Mouse (Mus musculus) lung, embryonic 14.5 days (tissue): Measurements from ENCODE around the gene Rars. TPM values are rescaled to one million over a fixed set of nuclear protein-coding genes. Genes with fewer than 3 reads are reported as not detected.

Experiments used
- ATAC-seq: fragments of 200-750 bp; cut with Nextera tagmentation; 2 replicates; pipeline ENCODE4 v1.8.0; 2017; ENCODE audit warnings: mild to moderate bottlenecking, moderate TSS enrichment, moderate library complexity; ENCODE audit not compliant: insufficient read depth
- DNase-seq: peaks from one replicate; pipeline ENCODE4 v3.0.0-alpha.2; 2015
- H3K27ac ChIP-seq: fragments of 300-500 bp; sonication (generic); 2 replicates; pipeline ENCODE4 v1.5.1; 2014; ENCODE audit warnings: low read depth, mild to moderate bottlenecking, moderate library complexity
- H3K27me3 ChIP-seq: fragments of 300-500 bp; sonication (generic); 2 replicates; pipeline ENCODE4 v1.6.1; 2014; ENCODE audit warnings: low read length, control low read depth; ENCODE audit not compliant: insufficient read depth
- H3K36me3 ChIP-seq: fragments of 300-500 bp; sonication (generic); 2 replicates; pipeline ENCODE4 v1.6.1; 2014; ENCODE audit warnings: control low read depth; ENCODE audit not compliant: insufficient read depth
- H3K4me1 ChIP-seq: fragments of 300-500 bp; sonication (generic); 2 replicates; pipeline ENCODE4 v1.6.1; 2014; ENCODE audit warnings: antibody characterized with exemption, control low read depth; ENCODE audit not compliant: insufficient read depth
- H3K4me2 ChIP-seq: fragments of 300-500 bp; sonication (generic); 2 replicates; pipeline ENCODE4 v1.6.1; 2014; ENCODE audit warnings: mild to moderate bottlenecking
- H3K4me3 ChIP-seq: fragments of 300-500 bp; sonication (generic); 2 replicates; pipeline ENCODE4 v1.5.1; 2014; ENCODE audit warnings: low read depth, low read length
- H3K9ac ChIP-seq: fragments of 300-500 bp; sonication (generic); 2 replicates; pipeline ENCODE4 v1.6.1; 2014
- H3K9me3 ChIP-seq: fragments of 300-500 bp; sonication (generic); 2 replicates; pipeline ENCODE4 v1.6.1; 2016; ENCODE audit warnings: low read depth, low read length, control low read depth
- CTCF ChIP-seq: IDR thresholded peaks from 2 replicates; pipeline ENCODE4 v1.5.1; 2016; ENCODE audit warnings: antibody characterized with exemption, low read depth
- WGBS: fragments of 180-500 bp; shearing (Covaris S2); extraction: QIAGEN DNeasy Blood & Tissue Kit; methylation state at CpG from one replicate; pipeline ENCODE4 v1.1.7; 2014; 5-methylcytosine and 5-hydroxymethylcytosine counted together
- microRNA counts: library from miRNA; unstranded; fragments of <30 nt; microRNA quantifications from one replicate; lab custom pipeline; 2016
- microRNA-seq: library from miRNA; unstranded; fragments of <30 nt; microRNA quantifications from one replicate; pipeline ENCODE4, GENCODE M21; 2016; ENCODE audit warnings: borderline number of aligned reads
- polyA plus RNA-seq: library from polyadenylated mRNA; unstranded; fragments of >200 nt; fragmentation: Nextera tagmentation; extraction: Ambion mirVana; gene quantifications from 2 replicates; pipeline ENCODE4 v1.2.1, GENCODE M21; 2014

Gene Rars
- polyA plus RNA-seq, 1 experiment from 2014 or later = 95.8 TPM

DNA sequence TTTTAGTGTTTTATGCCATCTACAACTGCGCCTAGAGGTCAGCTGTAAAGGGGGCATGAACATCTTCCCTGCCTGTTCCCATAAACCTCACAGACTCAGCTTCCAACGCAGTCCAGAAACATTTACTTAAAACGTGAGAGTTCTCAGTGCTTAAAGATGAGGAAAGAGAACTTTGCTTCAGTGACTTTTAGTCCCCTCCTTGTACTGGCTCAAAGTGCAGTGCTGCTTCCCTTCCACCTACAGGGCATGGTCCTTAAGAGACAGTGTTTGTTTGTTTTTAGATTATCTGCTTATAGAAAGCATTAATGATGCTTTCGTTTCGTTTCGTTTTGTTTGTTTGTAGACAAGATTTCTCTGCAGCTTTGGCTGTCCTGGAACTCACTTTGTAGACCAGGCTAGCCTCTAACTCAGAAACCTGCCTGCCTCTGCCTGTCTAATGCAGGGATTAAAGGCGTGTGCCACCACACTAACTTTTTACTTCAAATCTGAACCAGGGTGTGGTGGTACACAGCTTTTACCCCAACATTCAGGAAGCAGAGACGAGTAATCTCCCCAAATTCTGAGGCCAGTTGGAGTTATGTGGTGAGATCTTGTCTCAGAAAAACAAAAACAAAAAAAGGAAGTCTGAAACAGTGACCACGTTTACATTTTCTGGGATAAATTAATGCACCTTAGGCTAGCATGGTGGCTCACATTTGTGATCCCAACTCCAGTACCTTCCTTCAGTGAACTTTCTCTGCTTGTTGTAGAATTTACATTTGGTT lies 63.4 kb downstream of the Rars start:
- no peak for TF ChIP-seq CTCF
- ATAC-seq = no peak
- peak overlapping the region; percentile 93 for H3K9ac ChIP-seq
- no peaks in the 10 kb centered on the region for H3K4me1 ChIP-seq
- 42% methylated on average over 9 of the region's 9 CpGs for WGBS
- H3K4me2 ChIP-seq = peak overlapping the region; percentile 86
- H3K27me3 ChIP-seq = no peaks in the 10 kb centered on the region
- peaks cover 11% of the 10 kb centered on the region for H3K36me3 ChIP-seq
- peak overlapping the region; percentile 85 for H3K4me3 ChIP-seq
- no peaks in the 10 kb centered on the region for H3K9me3 ChIP-seq
- H3K27ac ChIP-seq = no peak overlapping the region
- DNase-seq = no peak

DNA sequence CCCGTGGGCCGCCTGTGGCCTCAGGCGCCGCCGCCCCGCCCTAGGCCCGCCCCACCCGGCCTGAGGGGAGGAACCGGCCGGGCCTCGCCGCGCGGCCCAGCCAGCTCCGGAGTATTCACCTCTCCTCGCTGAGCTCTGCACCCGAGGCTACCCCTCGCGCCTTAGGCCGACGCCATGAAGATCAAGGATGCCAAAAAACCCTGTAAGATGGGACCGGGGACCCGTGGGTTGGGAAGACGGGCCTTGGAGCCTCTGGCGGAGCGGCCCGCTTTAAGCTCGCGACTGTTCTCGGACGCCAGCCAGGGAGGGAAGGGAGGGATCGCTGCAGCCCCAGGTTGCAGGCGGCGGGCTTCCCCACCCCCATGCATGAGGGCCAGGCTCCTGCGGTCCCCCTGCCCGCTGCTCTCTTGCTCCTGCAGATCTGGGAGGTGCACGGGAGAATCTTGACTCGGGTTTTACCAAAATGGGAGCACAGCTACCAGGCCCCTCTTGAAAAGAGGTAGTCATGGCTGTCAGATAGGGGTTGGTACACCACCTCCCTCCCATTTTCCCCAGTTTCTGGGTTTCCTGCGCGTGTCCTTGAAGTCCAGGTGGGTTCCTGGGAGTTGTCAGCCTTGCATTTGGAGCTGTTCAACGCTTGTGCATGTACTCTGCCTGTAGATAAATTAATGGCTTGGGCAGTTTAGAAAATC lies 64.4 kb downstream of the Rars start:
- under 1% methylated on average over 34 of the region's 41 CpGs for WGBS

DNA sequence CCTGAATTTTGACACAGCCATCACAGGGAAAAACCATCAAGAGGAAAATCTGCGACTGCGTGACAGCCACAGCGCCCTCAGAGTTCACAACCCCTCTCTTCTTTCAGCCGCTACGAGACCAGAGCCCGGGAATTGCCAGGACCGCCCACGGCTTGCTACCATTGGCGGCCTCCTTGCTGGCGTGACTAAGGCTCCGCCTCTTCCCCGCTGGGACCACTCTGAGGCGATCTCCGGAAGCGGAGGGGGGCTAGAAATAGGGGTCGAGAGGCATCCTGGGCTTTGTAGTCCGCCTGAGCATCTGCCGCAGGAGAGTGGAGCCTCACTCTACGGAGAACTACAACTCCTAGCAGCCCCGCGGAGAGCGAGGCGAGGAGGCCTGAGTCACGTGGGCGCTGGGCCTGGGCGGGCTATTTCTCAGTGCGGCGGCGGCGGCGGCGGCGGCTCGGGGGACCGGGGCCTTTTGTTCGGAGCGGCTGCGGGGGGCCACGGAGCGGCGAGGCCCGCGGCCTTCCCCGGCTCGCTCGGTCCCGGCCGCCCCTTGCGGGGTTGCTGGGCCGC lies 65.0 kb downstream of the Rars start, which contains the start of gene Pank3:
TSS of gene Pank3 (plus strand) at position 297 of the 558 bp plus-strand sequence.
- H3K27me3 ChIP-seq = no peaks in the 10 kb centered on the region
- H3K36me3 ChIP-seq = peaks cover 6% of the 10 kb centered on the region; the same call in 1 of the 2 replicates
- peak within 1 kb of the TSS; percentile 85 for H3K4me3 ChIP-seq
- peak; percentile 98 for DNase-seq
- H3K9ac ChIP-seq = peak within 1 kb of the TSS; percentile 93
- peak within 1 kb of the TSS; percentile 86 for H3K4me2 ChIP-seq
- WGBS = under 1% methylated on average over 43 of the region's 50 CpGs
- H3K27ac ChIP-seq = peak within 1 kb of the TSS; percentile 95
- H3K9me3 ChIP-seq = no peaks in the 10 kb centered on the region
- TF ChIP-seq CTCF = 0 out of 2 replicates have a peak, but pooled peaks have one; percentile 6
- no peaks in the 10 kb centered on the region for H3K4me1 ChIP-seq
- ATAC-seq = peak; percentile 100

More for the DNA sequence above, 64.4 kb downstream of the Rars start:
- DNase-seq = peak; percentile 80
- peaks cover 6% of the 10 kb centered on the region; the same call in 1 of the 2 replicates for H3K36me3 ChIP-seq
- no peaks in the 10 kb centered on the region for H3K27me3 ChIP-seq
- peak; percentile 91 for ATAC-seq
- H3K9ac ChIP-seq = peak overlapping the region; percentile 93
- H3K4me1 ChIP-seq = no peaks in the 10 kb centered on the region
- H3K9me3 ChIP-seq = no peaks in the 10 kb centered on the region
- TF ChIP-seq CTCF = no peak
- peak overlapping the region; percentile 86 for H3K4me2 ChIP-seq
- peak overlapping the region; percentile 95 for H3K27ac ChIP-seq
- H3K4me3 ChIP-seq = peak overlapping the region; percentile 85

DNA sequence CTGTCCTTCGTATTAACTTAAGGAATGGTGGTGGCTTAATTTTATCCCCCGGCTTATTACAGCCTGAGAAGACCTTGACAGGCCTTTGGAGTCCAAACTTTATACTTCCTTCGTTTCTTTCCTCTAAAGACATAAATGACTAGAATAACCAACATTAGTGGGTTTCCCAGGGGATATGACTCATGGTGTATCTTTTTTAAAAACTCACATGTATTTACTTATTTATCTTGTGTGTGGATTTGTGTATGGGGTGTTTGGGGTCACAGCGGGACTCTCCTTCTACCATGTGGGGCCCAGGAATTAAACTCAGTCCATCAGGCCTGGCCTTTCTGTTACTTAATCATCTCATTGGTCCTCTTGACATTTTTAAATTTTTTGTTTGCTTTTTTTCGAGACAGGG lies 67.5 kb downstream of the Rars start:
- no peaks in the 10 kb centered on the region for H3K4me1 ChIP-seq
- no peak for ATAC-seq
- no peak overlapping the region for H3K4me2 ChIP-seq
- no peak for TF ChIP-seq CTCF
- H3K36me3 ChIP-seq = no peaks in the 10 kb centered on the region
- no peaks in the 10 kb centered on the region for H3K27me3 ChIP-seq
- no peak for DNase-seq
- no peak overlapping the region for H3K27ac ChIP-seq
- H3K4me3 ChIP-seq = no peak overlapping the region
- H3K9me3 ChIP-seq = no peaks in the 10 kb centered on the region
- no peak overlapping the region for H3K9ac ChIP-seq
- 85% methylated on average over 5 of the region's 5 CpGs for WGBS

DNA sequence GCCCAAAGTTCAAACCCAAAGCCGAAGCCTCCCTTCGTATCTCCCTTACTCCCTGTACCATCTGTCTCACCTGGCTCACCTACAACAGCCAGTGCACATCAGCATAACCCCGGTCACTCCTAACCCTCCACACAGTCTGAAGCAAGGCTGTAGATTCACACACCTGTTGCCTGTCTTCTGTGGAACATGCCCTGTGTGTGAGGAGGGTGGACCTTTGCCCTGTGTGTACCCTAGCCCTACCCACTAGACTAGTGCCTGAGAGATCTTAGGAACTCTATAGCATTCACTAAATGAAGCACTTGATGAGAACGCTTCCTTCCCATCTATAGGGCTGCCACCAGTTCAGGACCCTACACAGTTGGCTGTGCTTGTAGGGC lies 73.7 kb downstream of the Rars start:
- Histone ChIP-seq H3K36me3 (no peaks in the 10 kb centered on the region), H3K9ac (no peak overlapping the region), H3K4me1 (no peaks in the 10 kb centered on the region), H3K4me2 (no peak overlapping the region), H3K4me3 (no peak overlapping the region), H3K27me3 (no peaks in the 10 kb centered on the region), H3K27ac (no peak overlapping the region), H3K9me3 (no peaks in the 10 kb centered on the region)
- ATAC-seq (no peak), DNase-seq (no peak)
- TF ChIP-seq CTCF = no peak
- WGBS = 86% methylated on average over 4 of the region's 4 CpGs

DNA sequence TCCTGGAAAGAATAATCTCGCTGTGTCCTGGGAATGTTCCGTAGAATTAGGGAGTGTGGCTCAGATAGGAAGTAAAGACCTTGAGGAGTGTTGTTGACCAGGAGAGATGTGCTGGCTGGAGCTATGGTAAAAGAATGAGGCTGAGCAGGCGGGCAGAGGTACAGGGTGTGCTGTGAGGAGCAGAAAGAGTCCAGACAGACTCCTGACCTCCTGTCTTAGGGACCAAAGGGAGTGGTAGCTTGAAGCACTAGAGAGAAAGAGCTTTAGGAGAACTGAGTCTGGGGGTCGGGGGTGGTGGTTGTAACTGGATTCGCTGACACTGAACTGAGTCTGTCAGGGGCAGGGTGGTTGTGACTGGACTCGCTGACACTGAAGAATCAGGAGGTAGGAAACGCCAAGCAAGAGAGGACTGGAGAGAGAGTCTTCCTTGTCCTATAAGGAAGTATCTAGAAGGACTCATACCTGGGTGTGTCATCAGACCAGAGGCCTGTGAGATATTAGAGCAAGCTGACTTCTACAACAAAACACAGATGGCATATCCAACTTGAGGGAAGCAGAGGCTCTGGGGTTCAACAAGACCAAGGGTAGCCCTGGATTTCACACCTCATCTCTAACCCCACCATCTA lies 74.2 kb downstream of the Rars start:
- WGBS = 73% methylated on average over 7 of the region's 7 CpGs

More for the DNA sequence above, 74.2 kb downstream of the Rars start:
- no peak overlapping the region for H3K27ac ChIP-seq
- H3K4me2 ChIP-seq = no peak overlapping the region
- no peaks in the 10 kb centered on the region for H3K36me3 ChIP-seq
- H3K4me3 ChIP-seq = no peak overlapping the region
- H3K9me3 ChIP-seq = no peaks in the 10 kb centered on the region
- no peaks in the 10 kb centered on the region; the same call in 1 of the 2 replicates for H3K4me1 ChIP-seq
- DNase-seq = no peak
- TF ChIP-seq CTCF = no peak
- no peak overlapping the region for H3K9ac ChIP-seq
- no peaks in the 10 kb centered on the region for H3K27me3 ChIP-seq
- ATAC-seq = no peak

MicroRNAs within 50 kb of the gene (microRNA counts, 519-probe panel; counts per million panel counts)
- 4,113 counts per million, percentile 85 among the panel's probes with 10 or more counts for microRNA mmu-miR-103 (lab: Ali Mortazavi, UCI)

Small RNAs within 50 kb of the gene (microRNA-seq; reads per million reads assigned to microRNA genes)
- gene Mir103-1 = 6.4 reads per million, percentile 21 among the genes with 10 or more reads in this experiment

Other genes with a start within 250 kb of the Rars start
- gene Pank3, start 65.0 kb downstream of the Rars start, polyA plus RNA-seq = 21.8 and 22.5 TPM in 2 replicates
- 0.12 TPM in 1 of 2 replicates, not detected in the other for gene Fbll1, start 35.6 kb downstream of the Rars start, polyA plus RNA-seq
- 17.0 and 17.4 TPM in 2 replicates for gene Wwc1, start 146.0 kb upstream of the Rars start, polyA plus RNA-seq